Mouse (Mus musculus) brain, embryonic 14.5 days (tissue): ENCODE measurements around the gene Tpst2. TPM values are rescaled to one million over a fixed set of nuclear protein-coding genes. Genes with fewer than 3 reads are reported as not detected.
"Not testable (repeated sequence)": the region's sequence is repeated elsewhere in the genome, so short reads cannot be mapped to it uniquely, and the experiment has no call there.

Experiments used
- DNase-seq: peaks from one replicate; pipeline ENCODE4 v3.0.0-alpha.2; 2011; ENCODE audit warnings: low read depth
- CTCF ChIP-seq: fragments of 200-500 bp; IDR thresholded peaks from 2 replicates; pipeline ENCODE4 v1.5.1; 2012; ENCODE audit warnings: inconsistent platforms, mild to moderate bottlenecking, moderate library complexity, borderline replicate concordance; ENCODE audit not compliant: insufficient read depth, insufficient read length; ENCODE audit errors: extremely low read depth
- POLR2A ChIP-seq: fragments of 200-500 bp; IDR thresholded peaks from 2 replicates; pipeline ENCODE4 v1.6.1; 2012; ENCODE audit warnings: mild to moderate bottlenecking, inconsistent platforms, borderline replicate concordance; ENCODE audit not compliant: poor library complexity, insufficient read depth, insufficient read length, severe bottlenecking; ENCODE audit errors: extremely low read depth
- polyA plus RNA-seq: library from polyadenylated mRNA; depleted of rRNA; stranded (reverse); fragments of >200 nt; gene quantifications from 2 replicates; pipeline ENCODE4 v1.2.3, GENCODE M21; 2012

Tpst2 gene
- polyA plus RNA-seq, 1 experiment = 24.6 TPM

DNA sequence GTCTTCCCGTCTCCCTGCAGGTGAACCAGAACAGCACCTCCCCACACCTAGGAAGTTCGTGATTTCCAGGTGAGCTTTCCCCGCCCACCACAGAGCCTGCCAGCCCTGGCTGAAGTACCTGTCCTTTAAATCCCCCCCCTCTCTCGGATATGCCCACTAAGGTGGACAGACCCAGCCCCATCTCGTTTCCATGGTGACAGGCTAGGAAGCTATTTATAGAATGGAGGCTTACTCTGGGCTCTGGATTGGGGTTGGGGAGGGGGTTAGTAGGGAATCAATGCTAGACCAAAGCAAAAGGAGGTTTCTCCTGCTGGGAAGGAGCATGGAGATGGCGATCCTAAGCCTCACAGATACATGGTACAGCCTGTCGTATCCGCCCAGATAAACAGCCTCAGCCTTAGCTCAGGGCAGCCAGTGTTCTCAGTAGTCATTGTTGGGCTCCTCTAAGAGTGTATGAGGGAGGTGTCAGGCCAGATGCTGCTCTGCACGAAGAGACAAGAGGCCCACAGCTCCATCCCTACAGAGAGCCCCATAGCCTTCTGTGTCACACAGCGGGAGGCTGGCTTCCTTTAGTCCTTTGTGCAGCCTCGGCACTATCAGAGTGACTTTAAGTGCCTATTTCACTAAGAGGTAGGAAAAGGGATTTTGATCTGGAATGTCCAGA lies 36.9 kb downstream of the Tpst2 start:
- TF ChIP-seq CTCF = no peak
- no peak for TF ChIP-seq POLR2A
- peak; percentile 47 for DNase-seq

- DNase-seq = no peak
- TF ChIP-seq CTCF = no peak
- no peak for TF ChIP-seq POLR2A
Measured at GRCm38 (mm10) chr5:112316468-112316867, 40.0 kb downstream of the Tpst2 start.

- DNase-seq = no peak
- TF ChIP-seq CTCF (no peak), POLR2A (no peak)
Measured at GRCm38 (mm10) chr5:112317328-112317727, 40.8 kb downstream of the Tpst2 start.

DNA sequence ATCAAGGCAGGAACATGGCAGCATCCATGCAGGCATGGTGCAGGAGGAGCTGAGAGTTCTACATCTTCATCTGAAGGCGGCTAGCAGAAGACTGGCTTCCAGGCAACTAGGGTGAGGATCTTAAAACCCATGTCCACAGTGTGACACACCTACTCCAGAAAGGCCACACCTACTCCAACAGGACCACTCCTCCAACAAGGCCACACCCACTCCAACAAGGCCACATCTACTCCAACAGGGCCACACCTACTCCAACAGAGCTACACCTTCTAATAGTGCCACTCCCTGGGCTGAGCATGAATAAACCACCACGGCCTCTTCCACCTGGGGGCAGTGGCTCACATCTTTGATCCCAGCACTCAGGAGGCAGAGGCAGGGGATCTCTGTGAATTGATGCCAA lies 42.9 kb downstream of the Tpst2 start:
- not testable (repeated sequence) for DNase-seq

DNA sequence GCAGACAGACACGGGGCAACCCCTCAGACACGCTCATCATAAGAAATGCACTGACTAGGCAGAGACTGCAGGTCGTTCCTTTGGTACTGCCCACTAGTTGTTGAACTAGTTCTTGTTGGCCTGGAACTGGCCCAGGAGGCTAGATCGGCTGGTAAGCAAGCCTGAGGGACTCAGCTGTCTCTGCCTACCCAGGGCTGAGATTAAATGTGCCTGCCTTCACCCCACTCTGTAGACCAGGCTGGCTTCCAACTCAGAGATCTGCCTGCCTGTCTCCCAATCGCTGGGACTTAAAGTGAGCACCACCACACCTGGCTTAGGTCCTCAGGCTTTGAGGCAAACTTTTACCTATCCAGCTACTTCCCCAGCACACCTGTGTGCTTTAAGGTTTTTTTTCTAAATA lies 43.9 kb downstream of the Tpst2 start:
- DNase-seq = no peak
- no peak for TF ChIP-seq POLR2A
- TF ChIP-seq CTCF = no peak

- DNase-seq = peak; percentile 12
- TF ChIP-seq CTCF (no peak), POLR2A (no peak)
Measured at GRCm38 (mm10) chr5:112320936-112321335, 44.4 kb downstream of the Tpst2 start.

DNA sequence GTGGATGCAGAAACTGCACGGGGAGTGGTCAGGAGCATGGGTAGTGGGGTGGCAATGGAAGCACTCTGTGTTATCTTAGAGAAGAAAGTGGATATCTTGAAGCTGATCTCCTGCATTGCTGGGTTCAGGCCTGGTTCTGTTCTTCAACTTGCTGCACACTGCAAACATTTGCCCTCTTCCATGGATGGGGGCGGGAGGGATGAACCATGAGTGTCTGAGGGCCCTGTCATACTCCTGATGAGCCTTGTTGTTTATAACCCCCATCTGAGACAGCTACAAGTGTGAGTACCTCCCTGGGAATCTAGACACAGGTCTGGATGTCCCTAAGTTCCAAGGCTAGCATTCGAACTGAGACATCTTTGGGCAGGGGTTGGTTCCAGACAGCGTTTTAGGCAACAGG lies 44.9 kb downstream of the Tpst2 start:
- TF ChIP-seq POLR2A (no peak), CTCF (no peak)
- DNase-seq = no peak

GRCm38 (mm10) chr5:112323246-112323645 lies 46.8 kb downstream of the Tpst2 start:
- no peak for DNase-seq
- no peak for TF ChIP-seq POLR2A
- no peak for TF ChIP-seq CTCF

- DNase-seq = peak; percentile 40
Measured at GRCm38 (mm10) chr5:112324637-112325545, 48.4 kb downstream of the Tpst2 start.

DNA sequence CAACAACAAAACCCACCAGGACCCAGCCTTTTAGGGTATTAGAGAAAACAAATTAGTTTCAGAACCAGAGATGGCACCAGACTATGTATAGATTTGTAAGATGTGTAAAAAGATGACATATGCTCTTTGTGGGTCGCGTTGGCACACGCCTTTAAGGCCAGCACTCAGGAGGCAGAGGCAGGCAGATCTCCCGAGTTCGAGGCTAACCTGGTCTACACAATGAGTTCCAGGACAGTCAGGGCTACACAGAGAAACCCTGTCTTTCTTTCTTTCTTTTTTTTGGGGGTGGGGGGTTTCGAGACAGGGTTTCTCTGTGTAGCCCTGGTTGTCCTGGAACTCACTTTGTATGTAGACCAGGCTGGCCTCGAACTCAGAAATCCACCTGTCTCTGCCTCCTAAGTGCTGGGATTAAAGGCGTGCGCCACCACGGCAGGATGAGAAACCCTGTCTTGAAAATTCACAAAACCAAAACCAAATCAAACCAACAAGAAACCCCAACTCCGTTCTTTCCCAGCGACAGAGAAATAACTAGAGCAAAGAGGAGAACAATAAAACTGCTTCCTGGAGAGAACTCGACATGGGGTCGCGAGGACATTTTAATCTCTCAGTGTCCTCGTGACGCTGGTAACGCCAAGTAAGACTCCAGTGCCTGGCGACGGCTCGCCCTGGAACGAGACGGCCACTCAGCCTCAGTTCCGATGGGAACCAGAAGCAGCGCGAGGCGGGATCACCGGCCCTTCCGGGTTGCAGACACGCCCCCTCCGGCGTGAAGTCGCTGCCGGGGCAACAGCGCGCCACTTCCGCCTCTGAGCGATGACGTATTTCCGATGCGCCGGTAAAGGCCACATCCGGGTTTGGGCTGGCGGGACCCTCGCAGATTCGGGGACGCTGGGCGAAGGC lies 49.3 kb downstream of the Tpst2 start, which contains the start of gene Tfip11:
TSS of gene Tfip11 (plus strand) at position 813 of the 900 bp plus-strand sequence.
- TF ChIP-seq CTCF (no peak), POLR2A (peak; percentile 64; the same call in 1 of the 2 replicates)
- peak; percentile 98 for DNase-seq

More at GRCm38 (mm10) chr5:112324637-112325545, 48.4 kb downstream of the Tpst2 start:
- TF ChIP-seq POLR2A (no peak), CTCF (no peak)

GRCm38 (mm10) chr5:112326446-112327009 lies 50.0 kb downstream of the Tpst2 start:
- no peak for DNase-seq
- TF ChIP-seq POLR2A (0 out of 2 replicates have a peak, but pooled peaks have one; percentile 2), CTCF (no peak)

GRCm38 (mm10) chr5:112327854-112328253 lies 51.4 kb downstream of the Tpst2 start:
- no peak for DNase-seq
- TF ChIP-seq CTCF = no peak
- no peak for TF ChIP-seq POLR2A
